Mouse (Mus musculus): ENCODE data around the gene Ncbp3. TPM values are rescaled to one million over a fixed set of nuclear protein-coding genes. Genes with fewer than 3 reads are reported as not detected.

Ncbp3 gene
- polyA plus RNA-seq, 1 experiment from 2014 or later = 3.4 TPM

GRCm38 (mm10) chr11:73024236-73024904, 23.2 kb upstream of the Ncbp3 start:
- WGBS = 39% methylated on average over 7 of the region's 7 CpGs
- TF ChIP-seq CTCF (IDR thresholded peaks at IDR 0.05; ENCODE audit: low read depth) = no peak
- peak; percentile 42 for ATAC-seq
- H3K36me3 ChIP-seq (ENCODE audit: control insufficient read depth, insufficient read depth) = no peaks in the 10 kb centered on the region; the same call in 1 of the 2 replicates
- no peaks in the 10 kb centered on the region for H3K9me3 ChIP-seq (ENCODE audit: control insufficient read depth)
- H3K27me3 ChIP-seq (replicated peaks; ENCODE audit: control insufficient read depth, insufficient read depth, low read length) = peaks cover 5% of the 10 kb centered on the region; the same call in 1 of the 2 replicates
- H3K27ac ChIP-seq (ENCODE audit: low read depth, low read length) = peak overlapping the region; percentile 46
- H3K4me3 ChIP-seq (ENCODE audit: low read depth, low read length) = no peak overlapping the region
- no peak overlapping the region for H3K9ac ChIP-seq (ENCODE audit: low read depth, low read length)
- H3K4me1 ChIP-seq (replicated peaks; ENCODE audit: control insufficient read depth, insufficient read depth, low read length) = peaks cover 18% of the 10 kb centered on the region
- H3K4me2 ChIP-seq (replicated peaks; ENCODE audit: low read depth) = peak overlapping the region; percentile 17; the same call in 1 of the 2 replicates

DNA sequence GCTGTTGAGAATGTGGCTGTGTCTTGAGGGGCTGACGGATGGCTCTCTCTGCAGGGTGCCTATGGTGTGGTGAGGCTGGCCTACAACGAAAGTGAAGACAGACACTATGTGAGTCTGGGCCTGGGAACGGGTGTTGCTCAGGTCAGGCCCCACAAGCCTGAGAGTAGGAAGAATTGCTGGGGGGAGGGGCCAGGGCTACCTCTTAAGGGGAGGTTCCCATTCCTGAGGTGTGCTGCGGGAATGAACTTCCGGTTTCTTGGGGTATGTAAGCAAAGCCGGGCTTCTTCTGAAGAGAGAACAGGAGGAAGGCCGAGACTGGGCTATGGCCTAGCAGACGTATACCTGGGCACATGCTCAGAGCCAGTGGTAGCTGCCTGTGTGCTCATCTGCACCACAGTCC, 20.6 kb upstream of the Ncbp3 start:
- Histone ChIP-seq H3K27ac (ENCODE audit: low read depth, low read length) (no peak overlapping the region), H3K36me3 (ENCODE audit: control insufficient read depth, insufficient read depth) (no peaks in the 10 kb centered on the region; the same call in 1 of the 2 replicates), H3K4me2 (replicated peaks; ENCODE audit: low read depth) (peak overlapping the region; percentile 3; the same call in 1 of the 2 replicates), H3K9ac (ENCODE audit: low read depth, low read length) (no peak overlapping the region), H3K27me3 (replicated peaks; ENCODE audit: control insufficient read depth, insufficient read depth, low read length) (no peaks in the 10 kb centered on the region), H3K9me3 (ENCODE audit: control insufficient read depth) (no peaks in the 10 kb centered on the region), H3K4me3 (ENCODE audit: low read depth, low read length) (no peak overlapping the region), H3K4me1 (replicated peaks; ENCODE audit: control insufficient read depth, insufficient read depth, low read length) (peaks cover 18% of the 10 kb centered on the region)
- no peak for TF ChIP-seq CTCF (IDR thresholded peaks at IDR 0.05; ENCODE audit: low read depth)
- WGBS = 37% methylated on average over 8 of the region's 8 CpGs
- peak; percentile 42; the same call in 1 of the 2 replicates for ATAC-seq

DNA sequence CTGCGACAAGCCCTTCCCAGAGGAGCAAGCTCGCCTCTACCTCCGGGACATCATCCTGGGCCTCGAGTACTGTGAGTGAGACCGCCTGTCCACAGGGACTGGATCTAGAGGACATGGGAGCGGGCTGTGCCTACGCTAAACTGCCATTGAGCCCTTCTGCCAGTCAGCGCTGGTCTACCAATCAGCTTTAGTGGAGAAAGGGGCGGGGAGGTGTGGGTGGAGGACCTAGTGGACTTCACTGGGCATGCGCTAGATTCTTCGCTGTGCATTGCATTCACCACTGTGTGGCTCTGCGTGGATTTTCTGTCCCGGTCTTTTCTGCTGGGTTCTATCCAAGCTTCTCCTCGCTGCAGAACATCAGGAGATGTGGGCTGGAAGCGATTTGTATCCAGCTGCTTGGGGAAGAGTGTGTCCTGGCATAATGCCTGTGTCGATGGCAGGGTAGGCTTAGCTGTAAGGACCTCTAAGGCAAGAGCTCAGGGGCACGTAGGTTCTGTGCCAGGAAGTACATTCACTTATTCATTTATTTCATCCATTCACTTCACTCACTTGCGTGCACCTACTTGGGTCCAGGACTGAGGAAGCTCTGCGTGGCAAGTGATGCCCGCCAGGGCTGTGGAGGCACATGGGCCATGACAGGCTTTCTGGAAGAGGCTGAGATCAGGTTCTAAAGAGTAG, 16.6 kb upstream of the Ncbp3 start:
- peak; percentile 80 for ATAC-seq
- Histone ChIP-seq H3K36me3 (ENCODE audit: control insufficient read depth, insufficient read depth) (no peaks in the 10 kb centered on the region; the same call in 1 of the 2 replicates), H3K27me3 (replicated peaks; ENCODE audit: control insufficient read depth, insufficient read depth, low read length) (no peaks in the 10 kb centered on the region), H3K9me3 (ENCODE audit: control insufficient read depth) (no peaks in the 10 kb centered on the region), H3K4me1 (replicated peaks; ENCODE audit: control insufficient read depth, insufficient read depth, low read length) (no peaks in the 10 kb centered on the region), H3K27ac (ENCODE audit: low read depth, low read length) (no peak overlapping the region; the same call in 1 of the 2 replicates), H3K9ac (ENCODE audit: low read depth, low read length) (0 out of 2 replicates have a peak overlapping the region, but pooled peaks have one; percentile 31), H3K4me3 (ENCODE audit: low read depth, low read length) (peak overlapping the region; percentile 24), H3K4me2 (replicated peaks; ENCODE audit: low read depth) (peak overlapping the region; percentile 70)
- 25% methylated on average over 20 of the region's 20 CpGs for WGBS
- TF ChIP-seq CTCF (IDR thresholded peaks at IDR 0.05; ENCODE audit: low read depth) = peak; percentile 54

- no peak for ATAC-seq
- H3K27me3 ChIP-seq (replicated peaks; ENCODE audit: control insufficient read depth, insufficient read depth, low read length) = no peaks in the 10 kb centered on the region
- no peak overlapping the region for H3K4me3 ChIP-seq (ENCODE audit: low read depth, low read length)
- WGBS = 79% methylated on average over 5 of the region's 5 CpGs
- no peaks in the 10 kb centered on the region for H3K4me1 ChIP-seq (replicated peaks; ENCODE audit: control insufficient read depth, insufficient read depth, low read length)
- no peak overlapping the region for H3K27ac ChIP-seq (ENCODE audit: low read depth, low read length)
- no peak overlapping the region for H3K9ac ChIP-seq (ENCODE audit: low read depth, low read length)
- TF ChIP-seq CTCF (IDR thresholded peaks at IDR 0.05; ENCODE audit: low read depth) = no peak
- H3K36me3 ChIP-seq (ENCODE audit: control insufficient read depth, insufficient read depth) = no peaks in the 10 kb centered on the region; the same call in 1 of the 2 replicates
- H3K9me3 ChIP-seq (ENCODE audit: control insufficient read depth) = no peaks in the 10 kb centered on the region
- peak overlapping the region; percentile 70; the same call in 1 of the 2 replicates for H3K4me2 ChIP-seq (replicated peaks; ENCODE audit: low read depth)
Observed at GRCm38 (mm10) chr11:73031536-73031935, 16.0 kb upstream of the Ncbp3 start.

DNA sequence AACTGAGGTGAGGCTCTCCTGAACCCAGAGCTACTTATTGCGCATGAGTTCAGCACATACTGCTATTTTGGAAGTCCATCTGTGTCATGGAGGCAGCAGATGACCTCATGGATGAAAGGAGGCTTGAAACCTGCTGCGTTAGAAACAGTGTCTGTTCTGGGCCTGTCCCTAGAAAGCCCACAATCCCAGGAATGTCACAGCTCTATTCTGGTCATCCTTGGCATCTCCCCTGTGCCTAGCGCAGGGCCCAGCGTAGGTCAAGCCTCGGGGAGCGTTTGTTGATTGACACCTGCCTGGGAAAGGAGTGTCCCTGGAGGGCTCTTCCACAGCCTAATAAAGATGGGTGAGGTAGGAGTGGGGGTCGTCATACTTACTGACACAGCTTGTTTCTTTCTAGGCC, 11.5 kb upstream of the Ncbp3 start:
- no peak overlapping the region for H3K27ac ChIP-seq (ENCODE audit: low read depth, low read length)
- H3K9me3 ChIP-seq (ENCODE audit: control insufficient read depth) = no peaks in the 10 kb centered on the region
- H3K4me2 ChIP-seq (replicated peaks; ENCODE audit: low read depth) = no peak overlapping the region
- H3K9ac ChIP-seq (ENCODE audit: low read depth, low read length) = no peak overlapping the region
- 78% methylated on average over 7 of the region's 7 CpGs for WGBS
- TF ChIP-seq CTCF (IDR thresholded peaks at IDR 0.05; ENCODE audit: low read depth) = no peak
- peaks cover 9% of the 10 kb centered on the region; the same call in 1 of the 2 replicates for H3K36me3 ChIP-seq (ENCODE audit: control insufficient read depth, insufficient read depth)
- no peaks in the 10 kb centered on the region for H3K4me1 ChIP-seq (replicated peaks; ENCODE audit: control insufficient read depth, insufficient read depth, low read length)
- H3K27me3 ChIP-seq (replicated peaks; ENCODE audit: control insufficient read depth, insufficient read depth, low read length) = no peaks in the 10 kb centered on the region
- ATAC-seq = no peak
- no peak overlapping the region for H3K4me3 ChIP-seq (ENCODE audit: low read depth, low read length)

- no peak for TF ChIP-seq CTCF (IDR thresholded peaks at IDR 0.05; ENCODE audit: low read depth)
- peak; percentile 76 for ATAC-seq
- Histone ChIP-seq H3K4me3 (ENCODE audit: low read depth, low read length) (no peak overlapping the region), H3K4me2 (replicated peaks; ENCODE audit: low read depth) (no peak overlapping the region), H3K27ac (ENCODE audit: low read depth, low read length) (no peak overlapping the region), H3K9me3 (ENCODE audit: control insufficient read depth) (no peaks in the 10 kb centered on the region), H3K9ac (ENCODE audit: low read depth, low read length) (no peak overlapping the region), H3K4me1 (replicated peaks; ENCODE audit: control insufficient read depth, insufficient read depth, low read length) (no peaks in the 10 kb centered on the region), H3K27me3 (replicated peaks; ENCODE audit: control insufficient read depth, insufficient read depth, low read length) (no peaks in the 10 kb centered on the region), H3K36me3 (ENCODE audit: control insufficient read depth, insufficient read depth) (peaks cover 9% of the 10 kb centered on the region; the same call in 1 of the 2 replicates)
- 39% methylated on average over 6 of the region's 6 CpGs for WGBS
Observed at GRCm38 (mm10) chr11:73036889-73037288, 10.7 kb upstream of the Ncbp3 start.

Data from intestine, postnatal 0 days (tissue).